Mouse (Mus musculus): ENCODE data around the gene Gpx2.

DNA sequence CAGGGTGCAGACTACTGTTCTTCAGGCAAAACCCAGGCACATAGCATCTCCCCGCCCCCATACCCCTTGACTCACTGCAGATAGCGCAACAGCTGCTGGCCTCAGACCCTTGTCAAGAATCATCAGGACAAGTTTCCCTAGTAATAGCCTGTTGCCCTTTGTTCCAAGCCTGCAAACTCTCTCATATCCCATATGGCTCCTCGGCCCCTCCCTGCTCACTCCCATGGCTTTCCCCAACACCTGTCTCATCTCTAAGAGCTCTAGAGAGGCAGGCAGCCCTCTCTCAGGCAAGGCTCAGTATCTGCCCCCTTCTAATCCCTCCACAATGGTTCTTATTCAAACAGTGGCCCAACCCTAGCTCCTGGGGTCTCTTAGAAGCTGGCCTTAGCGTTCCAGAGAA lies 25.3 kb upstream of the Gpx2 start:
- TF ChIP-seq POLR2A (IDR thresholded peaks at IDR 0.05; ENCODE audit: control insufficient read depth, extremely low read depth, insufficient read depth, low read length, poor library complexity) (no peak), CTCF (IDR thresholded peaks at IDR 0.05; ENCODE audit: borderline replicate concordance, control insufficient read depth, extremely low read depth, insufficient read depth, low read length, poor library complexity) (no peak)

Measured in thymus, adult 2 months (tissue).